Mouse (Mus musculus): Measurements from ENCODE around the gene 2610528A11Rik. TPM values are rescaled to one million over a fixed set of nuclear protein-coding genes. Genes with fewer than 3 reads are reported as not detected.

2610528A11Rik gene
- polyA plus RNA-seq, 1 experiment from 2014 or later, result 0.69 TPM

GRCm38 (mm10) chr14:37104747-37105146 is 9.1 kb downstream of the 2610528A11Rik start:
- ATAC-seq (ENCODE audit: low FRiP score, low TSS enrichment), result peak; percentile 77
- Histone ChIP-seq H3K4me1 (ENCODE audit: control insufficient read depth, insufficient read depth, low read length) (0 out of 2 replicates have a peak, but pooled peaks cover 3% of the 10 kb centered on the region), H3K9ac (ENCODE audit: low read depth, low read length) (no peak overlapping the region), H3K4me3 (ENCODE audit: low read length) (no peak overlapping the region), H3K36me3 (ENCODE audit: control insufficient read depth, insufficient read depth, low read length) (no peaks in the 10 kb centered on the region), H3K27me3 (ENCODE audit: control insufficient read depth, insufficient read depth, low read length) (no peaks in the 10 kb centered on the region), H3K9me3 (ENCODE audit: control insufficient read depth, low read length) (no peaks in the 10 kb centered on the region), H3K4me2 (replicated peaks; ENCODE audit: low read depth, low read length) (no peak overlapping the region), H3K27ac (ENCODE audit: low read depth, low read length) (no peak overlapping the region)
- 45% methylated on average over 5 of the region's 5 CpGs for WGBS

- no peaks in the 10 kb centered on the region for H3K36me3 ChIP-seq (ENCODE audit: control insufficient read depth, insufficient read depth, low read length)
- H3K4me1 ChIP-seq (ENCODE audit: control insufficient read depth, insufficient read depth, low read length), result 0 out of 2 replicates have a peak, but pooled peaks cover 8% of the 10 kb centered on the region
- peaks cover 12% of the 10 kb centered on the region for H3K27me3 ChIP-seq (ENCODE audit: control insufficient read depth, insufficient read depth, low read length)
- WGBS, result 78% methylated on average over 3 of the region's 3 CpGs
- H3K4me3 ChIP-seq (ENCODE audit: low read length), result no peak overlapping the region
- no peaks in the 10 kb centered on the region for H3K9me3 ChIP-seq (ENCODE audit: control insufficient read depth, low read length)
- no peak overlapping the region for H3K9ac ChIP-seq (ENCODE audit: low read depth, low read length)
- H3K4me2 ChIP-seq (replicated peaks; ENCODE audit: low read depth, low read length), result no peak overlapping the region
- no peak overlapping the region for H3K27ac ChIP-seq (ENCODE audit: low read depth, low read length)
- ATAC-seq (ENCODE audit: low FRiP score, low TSS enrichment), result no peak
These were observed 11.3 kb downstream of the 2610528A11Rik start for GRCm38 (mm10) chr14:37102484-37102883.

- Histone ChIP-seq H3K4me3 (ENCODE audit: low read length) (no peak overlapping the region), H3K36me3 (ENCODE audit: control insufficient read depth, insufficient read depth, low read length) (no peaks in the 10 kb centered on the region), H3K9me3 (ENCODE audit: control insufficient read depth, low read length) (no peaks in the 10 kb centered on the region), H3K4me2 (replicated peaks; ENCODE audit: low read depth, low read length) (no peak overlapping the region), H3K4me1 (ENCODE audit: control insufficient read depth, insufficient read depth, low read length) (0 out of 2 replicates have a peak, but pooled peaks cover 8% of the 10 kb centered on the region), H3K27ac (ENCODE audit: low read depth, low read length) (no peak overlapping the region), H3K9ac (ENCODE audit: low read depth, low read length) (no peak overlapping the region), H3K27me3 (ENCODE audit: control insufficient read depth, insufficient read depth, low read length) (peaks cover 12% of the 10 kb centered on the region)
- whole genome bisulfite sequencing, result 79% methylated on average over 5 of the region's 5 CpGs
- no peak for ATAC-seq (ENCODE audit: low FRiP score, low TSS enrichment)
These were observed 12.3 kb downstream of the 2610528A11Rik start for GRCm38 (mm10) chr14:37101531-37101930.

- Histone ChIP-seq H3K9ac (ENCODE audit: low read depth, low read length) (peak within 1 kb of the TSS; percentile 37; the same call in 1 of the 2 replicates), H3K4me3 (ENCODE audit: low read length) (peak within 1 kb of the TSS; percentile 27; the same call in 1 of the 2 replicates), H3K4me1 (ENCODE audit: control insufficient read depth, insufficient read depth, low read length) (0 out of 2 replicates have a peak, but pooled peaks cover 5% of the 10 kb centered on the region), H3K9me3 (ENCODE audit: control insufficient read depth, low read length) (no peaks in the 10 kb centered on the region), H3K36me3 (ENCODE audit: control insufficient read depth, insufficient read depth, low read length) (no peaks in the 10 kb centered on the region), H3K27ac (ENCODE audit: low read depth, low read length) (no peak within 1 kb of the TSS), H3K27me3 (ENCODE audit: control insufficient read depth, insufficient read depth, low read length) (peaks cover 12% of the 10 kb centered on the region), H3K4me2 (replicated peaks; ENCODE audit: low read depth, low read length) (peak within 1 kb of the TSS; percentile 48)
- peak; percentile 93 for ATAC-seq (ENCODE audit: low FRiP score, low TSS enrichment)
- under 1% methylated on average over 30 of the region's 30 CpGs for WGBS
These were observed 15.8 kb downstream of the 2610528A11Rik start, which contains the start of gene Cdhr1 for GRCm38 (mm10) chr14:37097956-37098530. TSS of gene Cdhr1 (minus strand) at chr14:37098347.

- WGBS, result 83% methylated on average over 4 of the region's 4 CpGs
- Histone ChIP-seq H3K9ac (ENCODE audit: low read depth, low read length) (no peak overlapping the region), H3K4me1 (ENCODE audit: control insufficient read depth, insufficient read depth, low read length) (0 out of 2 replicates have a peak, but pooled peaks cover 5% of the 10 kb centered on the region), H3K4me2 (replicated peaks; ENCODE audit: low read depth, low read length) (no peak overlapping the region), H3K27me3 (ENCODE audit: control insufficient read depth, insufficient read depth, low read length) (peaks cover 12% of the 10 kb centered on the region), H3K9me3 (ENCODE audit: control insufficient read depth, low read length) (no peaks in the 10 kb centered on the region), H3K27ac (ENCODE audit: low read depth, low read length) (no peak overlapping the region), H3K4me3 (ENCODE audit: low read length) (no peak overlapping the region), H3K36me3 (ENCODE audit: control insufficient read depth, insufficient read depth, low read length) (no peaks in the 10 kb centered on the region)
- ATAC-seq (ENCODE audit: low FRiP score, low TSS enrichment), result no peak
These were observed 18.3 kb downstream of the 2610528A11Rik start for GRCm38 (mm10) chr14:37095556-37095955.

- Histone ChIP-seq H3K4me3 (ENCODE audit: low read length) (no peak overlapping the region), H3K4me1 (ENCODE audit: control insufficient read depth, insufficient read depth, low read length) (0 out of 2 replicates have a peak, but pooled peaks cover 5% of the 10 kb centered on the region), H3K4me2 (replicated peaks; ENCODE audit: low read depth, low read length) (no peak overlapping the region), H3K9me3 (ENCODE audit: control insufficient read depth, low read length) (no peaks in the 10 kb centered on the region), H3K27me3 (ENCODE audit: control insufficient read depth, insufficient read depth, low read length) (peaks cover 12% of the 10 kb centered on the region), H3K9ac (ENCODE audit: low read depth, low read length) (no peak overlapping the region), H3K36me3 (ENCODE audit: control insufficient read depth, insufficient read depth, low read length) (no peaks in the 10 kb centered on the region), H3K27ac (ENCODE audit: low read depth, low read length) (no peak overlapping the region)
- WGBS, result 49% methylated on average over 6 of the region's 6 CpGs
- no peak for ATAC-seq (ENCODE audit: low FRiP score, low TSS enrichment)
These were observed 19.4 kb downstream of the 2610528A11Rik start for GRCm38 (mm10) chr14:37094436-37094835.

GRCm38 (mm10) chr14:37083755-37084154 is 30.1 kb downstream of the 2610528A11Rik start:
- WGBS, result 30% methylated on average over 4 of the region's 4 CpGs
- no peaks in the 10 kb centered on the region for H3K36me3 ChIP-seq (ENCODE audit: control insufficient read depth, insufficient read depth, low read length)
- H3K9ac ChIP-seq (ENCODE audit: low read depth, low read length), result no peak overlapping the region
- no peaks in the 10 kb centered on the region for H3K9me3 ChIP-seq (ENCODE audit: control insufficient read depth, low read length)
- H3K27ac ChIP-seq (ENCODE audit: low read depth, low read length), result no peak overlapping the region
- H3K4me3 ChIP-seq (ENCODE audit: low read length), result no peak overlapping the region
- H3K27me3 ChIP-seq (ENCODE audit: control insufficient read depth, insufficient read depth, low read length), result no peaks in the 10 kb centered on the region
- 0 out of 2 replicates have a peak, but pooled peaks cover 3% of the 10 kb centered on the region for H3K4me1 ChIP-seq (ENCODE audit: control insufficient read depth, insufficient read depth, low read length)
- no peak for ATAC-seq (ENCODE audit: low FRiP score, low TSS enrichment)
- H3K4me2 ChIP-seq (replicated peaks; ENCODE audit: low read depth, low read length), result no peak overlapping the region

GRCm38 (mm10) chr14:37080724-37081123 is 33.1 kb downstream of the 2610528A11Rik start:
- H3K9me3 ChIP-seq (ENCODE audit: control insufficient read depth, low read length), result no peaks in the 10 kb centered on the region
- H3K4me3 ChIP-seq (ENCODE audit: low read length), result no peak overlapping the region
- no peak for ATAC-seq (ENCODE audit: low FRiP score, low TSS enrichment)
- 91% methylated on average over 1 of the region's 1 CpGs for WGBS
- no peak overlapping the region for H3K27ac ChIP-seq (ENCODE audit: low read depth, low read length)
- H3K4me1 ChIP-seq (ENCODE audit: control insufficient read depth, insufficient read depth, low read length), result 0 out of 2 replicates have a peak, but pooled peaks cover 3% of the 10 kb centered on the region
- no peak overlapping the region for H3K9ac ChIP-seq (ENCODE audit: low read depth, low read length)
- no peaks in the 10 kb centered on the region for H3K27me3 ChIP-seq (ENCODE audit: control insufficient read depth, insufficient read depth, low read length)
- H3K4me2 ChIP-seq (replicated peaks; ENCODE audit: low read depth, low read length), result no peak overlapping the region
- H3K36me3 ChIP-seq (ENCODE audit: control insufficient read depth, insufficient read depth, low read length), result no peaks in the 10 kb centered on the region

GRCm38 (mm10) chr14:37068516-37068915 is 45.3 kb downstream of the 2610528A11Rik start:
- Histone ChIP-seq H3K27ac (ENCODE audit: low read depth, low read length) (no peak overlapping the region), H3K27me3 (ENCODE audit: control insufficient read depth, insufficient read depth, low read length) (no peaks in the 10 kb centered on the region), H3K9ac (ENCODE audit: low read depth, low read length) (no peak overlapping the region), H3K9me3 (ENCODE audit: control insufficient read depth, low read length) (no peaks in the 10 kb centered on the region), H3K36me3 (ENCODE audit: control insufficient read depth, insufficient read depth, low read length) (no peaks in the 10 kb centered on the region), H3K4me1 (ENCODE audit: control insufficient read depth, insufficient read depth, low read length) (no peaks in the 10 kb centered on the region), H3K4me3 (ENCODE audit: low read length) (no peak overlapping the region), H3K4me2 (replicated peaks; ENCODE audit: low read depth, low read length) (no peak overlapping the region)
- 16% methylated on average over 9 of the region's 9 CpGs for WGBS
- peak; percentile 66; the same call in 1 of the 2 replicates for ATAC-seq (ENCODE audit: low FRiP score, low TSS enrichment)

Data from kidney, embryonic 14.5 days (tissue).